Mouse (Mus musculus): ENCODE data around the gene Twf2.

The Twf2 gene

DNA sequence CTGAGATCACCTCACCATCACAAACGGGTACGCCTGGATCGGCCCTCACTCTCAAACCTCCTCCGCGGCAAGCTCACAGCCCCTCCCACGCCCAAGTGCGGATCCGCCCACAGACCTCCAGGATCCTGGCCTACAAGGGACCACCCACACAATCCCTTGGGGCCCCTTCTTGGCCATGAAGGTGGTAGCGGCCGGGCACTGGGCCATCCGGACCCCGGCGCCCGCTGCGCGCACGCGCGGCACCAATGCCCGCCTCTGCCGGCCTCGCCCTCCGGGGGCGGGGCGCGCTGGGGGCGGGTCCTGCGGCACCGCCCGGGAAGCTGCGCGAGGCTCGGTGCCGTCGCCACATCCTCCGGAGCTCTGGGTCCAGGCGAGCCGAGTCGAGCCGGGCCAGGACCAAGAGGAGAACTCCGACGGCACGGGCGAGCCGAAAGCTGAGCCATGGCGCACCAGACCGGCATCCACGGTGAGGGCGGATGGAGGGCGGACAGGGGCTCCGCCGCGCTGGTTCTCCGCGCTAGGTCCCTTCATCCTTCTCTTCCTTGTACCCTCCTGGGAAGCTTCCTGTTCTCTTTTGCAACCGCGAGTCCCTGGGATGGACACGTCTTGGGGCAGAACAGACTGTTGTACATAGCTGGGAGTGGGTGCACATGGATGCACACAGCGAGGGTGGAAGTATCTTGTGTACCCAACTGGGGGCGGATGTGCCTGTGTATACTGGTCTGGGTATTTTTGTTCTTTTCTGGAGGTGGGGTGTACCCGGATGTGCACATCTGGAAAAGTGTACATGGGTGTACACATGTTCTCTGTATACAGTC, at the start of gene Twf2:
Twf2 (plus strand) TSS at position 290 of the 818 bp plus-strand sequence.
- TF ChIP-seq GATA4 (IDR thresholded peaks at IDR 0.05; ENCODE audit: insufficient replicate concordance, low read length) = no peak; the same call in 1 of the 2 replicates

DNA sequence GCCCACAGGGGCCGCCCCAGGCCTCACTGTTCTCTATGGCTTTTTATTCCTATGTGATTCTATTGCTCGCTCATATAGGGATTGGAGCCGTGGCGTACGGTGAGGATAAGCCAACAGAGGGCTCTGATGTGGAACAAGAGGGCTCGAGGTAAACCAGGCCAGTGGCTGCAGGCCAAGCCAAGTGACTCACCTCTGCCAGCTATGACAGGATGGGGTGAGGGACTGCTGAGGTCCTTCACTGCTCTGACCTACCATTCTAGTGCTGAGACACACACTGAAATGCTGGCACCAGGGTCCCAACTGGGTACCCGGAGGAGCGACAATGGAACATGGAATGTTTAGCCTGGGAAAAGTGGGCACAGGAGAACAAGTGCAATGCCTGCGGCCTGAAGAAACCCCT, 48.8 kb upstream of the Twf2 start:
- TF ChIP-seq GATA4 (IDR thresholded peaks at IDR 0.05; ENCODE audit: insufficient replicate concordance, low read length) = no peak

DNA sequence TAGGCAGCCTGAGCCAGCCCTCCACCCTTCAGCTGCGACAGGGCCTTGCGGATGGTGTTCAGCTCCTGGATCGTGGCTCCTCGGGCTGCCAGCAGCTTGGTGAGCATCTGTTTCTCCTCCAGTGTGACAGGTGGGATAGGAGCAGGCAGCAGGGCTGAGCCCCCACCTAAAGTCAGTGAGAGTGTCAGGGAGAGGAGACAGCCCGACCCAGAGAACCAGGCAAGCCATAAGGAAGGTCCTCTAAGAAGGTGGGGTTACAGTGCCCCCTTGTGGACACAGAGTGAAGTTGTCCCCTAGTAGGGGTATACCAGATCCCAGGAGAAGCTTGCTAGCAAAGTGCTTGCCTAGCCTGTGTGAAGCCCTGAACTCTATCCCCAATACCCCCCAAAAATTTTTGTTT, 46.5 kb upstream of the Twf2 start:
- TF ChIP-seq GATA4 (IDR thresholded peaks at IDR 0.05; ENCODE audit: insufficient replicate concordance, low read length) = no peak

DNA sequence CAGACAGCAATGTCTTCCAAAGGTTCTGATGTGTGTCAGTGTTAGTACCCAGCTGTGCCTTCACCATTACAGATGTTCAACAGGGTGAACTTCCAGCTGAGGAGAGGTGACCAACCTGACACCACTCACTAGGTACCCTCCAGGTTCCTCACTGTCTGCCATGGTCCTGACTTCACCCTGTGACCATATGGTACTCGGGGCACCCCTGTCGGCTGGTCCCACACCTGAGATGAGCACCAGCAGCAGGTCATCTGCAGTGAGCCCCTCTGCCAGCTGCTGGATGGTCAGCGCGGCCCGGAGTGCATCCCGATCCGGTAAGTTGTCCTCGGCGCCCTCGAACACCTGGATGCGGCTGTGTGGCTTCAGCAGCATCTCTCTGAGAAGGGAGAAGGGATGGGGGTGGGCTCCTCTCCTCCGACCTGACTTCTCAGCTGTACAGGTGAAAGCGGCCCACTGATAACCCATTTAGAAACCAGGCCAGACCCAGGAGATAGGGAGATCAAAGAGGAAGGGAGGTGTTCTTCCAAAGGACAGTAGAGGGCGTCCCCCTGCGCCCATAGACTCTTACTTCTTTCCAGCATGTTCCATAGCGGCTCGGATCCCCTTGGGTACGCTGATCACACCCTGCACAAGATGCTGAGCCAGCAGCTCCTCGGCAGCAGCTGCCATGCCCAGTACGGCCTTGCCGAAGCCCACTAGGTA, 45.8 kb upstream of the Twf2 start:
- TF ChIP-seq GATA4 (IDR thresholded peaks at IDR 0.05; ENCODE audit: insufficient replicate concordance, low read length) = no peak

DNA sequence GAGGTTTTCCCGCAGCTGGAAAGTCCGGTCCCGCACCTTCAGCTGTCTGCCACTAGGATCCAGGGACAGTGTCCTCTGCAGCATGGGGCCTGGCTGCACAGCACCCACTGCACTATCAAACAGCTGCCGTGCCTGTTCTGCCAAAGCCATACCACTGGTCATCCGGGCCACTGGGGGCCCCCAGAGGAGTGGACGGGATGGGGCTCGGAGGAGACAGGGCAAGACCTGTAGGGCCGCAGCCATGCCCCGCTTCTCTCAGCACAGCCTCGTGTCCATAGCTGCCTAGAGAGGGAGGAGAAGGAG, 45.3 kb upstream of the Twf2 start:
- no peak for TF ChIP-seq GATA4 (IDR thresholded peaks at IDR 0.05; ENCODE audit: insufficient replicate concordance, low read length)

DNA sequence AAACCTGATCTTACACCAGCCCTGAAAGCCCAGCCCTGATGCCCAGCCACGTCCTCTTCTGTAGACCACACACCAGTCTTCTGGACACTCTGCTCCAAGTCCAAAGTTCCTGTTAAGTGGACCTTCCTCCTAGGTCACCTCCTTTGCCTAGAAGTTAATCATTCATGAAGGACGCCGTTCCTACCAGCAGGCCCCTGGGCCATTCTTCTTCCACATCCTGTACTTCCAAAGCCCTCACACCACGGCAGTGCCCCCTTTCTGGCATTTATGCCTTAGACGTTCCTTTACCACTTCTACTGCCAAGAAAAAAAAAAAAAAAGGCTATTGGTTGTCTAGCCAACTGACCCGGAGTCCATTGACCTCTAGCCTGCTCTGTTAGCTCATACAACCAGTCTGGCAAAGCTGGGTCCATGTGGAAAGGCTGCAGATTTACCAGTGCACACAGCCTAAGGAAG, 44.8 kb upstream of the Twf2 start, which contains the start of gene Glyctk:
Glyctk (minus strand) TSS at position 102 of the 455 bp plus-strand sequence.
- no peak for TF ChIP-seq GATA4 (IDR thresholded peaks at IDR 0.05; ENCODE audit: insufficient replicate concordance, low read length)

DNA sequence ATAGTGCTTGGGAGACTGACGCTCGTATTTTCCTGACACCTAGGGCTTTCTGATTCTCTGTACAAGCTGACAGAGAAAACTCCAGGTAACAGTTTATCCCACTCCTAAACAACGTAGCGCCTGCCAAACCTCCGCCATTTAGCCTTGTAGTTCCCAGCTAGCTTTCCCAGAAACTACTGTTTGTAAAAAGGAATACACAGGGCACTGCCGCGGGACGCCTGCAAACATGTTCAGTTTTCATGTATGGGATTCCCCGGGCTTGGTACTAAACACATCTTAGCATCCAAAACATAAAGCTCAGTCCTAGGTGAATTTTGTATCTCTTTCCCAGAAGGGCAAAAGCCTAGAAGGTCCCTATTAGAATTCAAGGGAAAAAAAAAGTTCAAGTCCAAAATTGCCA, 43.7 kb upstream of the Twf2 start:
- no peak for TF ChIP-seq GATA4 (IDR thresholded peaks at IDR 0.05; ENCODE audit: insufficient replicate concordance, low read length)

DNA sequence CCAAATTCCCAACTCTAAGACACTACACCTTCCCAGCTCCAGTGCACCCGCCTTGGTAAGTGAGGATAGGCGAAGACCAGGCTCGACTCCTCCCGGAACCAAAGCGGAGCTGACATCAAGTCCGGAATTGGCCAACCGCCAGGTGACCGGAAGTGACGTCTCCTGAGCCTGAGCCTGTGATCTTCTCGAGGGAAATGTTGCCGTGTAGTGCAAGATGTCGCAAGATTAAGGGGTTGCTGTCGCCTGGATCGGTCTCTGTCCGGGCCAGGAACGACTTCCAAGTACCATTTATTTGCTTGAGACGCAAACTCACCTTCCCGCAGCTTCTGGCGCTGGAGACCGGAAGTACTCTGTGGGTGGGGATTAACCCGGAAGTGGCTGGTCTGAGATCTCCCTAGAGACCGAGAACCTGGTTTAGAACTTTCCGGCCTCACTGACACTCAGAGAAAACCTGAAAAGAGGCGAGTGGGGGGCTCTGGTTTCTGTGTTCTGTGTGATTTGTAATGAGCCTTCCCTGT, 43.1 kb upstream of the Twf2 start:
- TF ChIP-seq GATA4 (IDR thresholded peaks at IDR 0.05; ENCODE audit: insufficient replicate concordance, low read length) = no peak

DNA sequence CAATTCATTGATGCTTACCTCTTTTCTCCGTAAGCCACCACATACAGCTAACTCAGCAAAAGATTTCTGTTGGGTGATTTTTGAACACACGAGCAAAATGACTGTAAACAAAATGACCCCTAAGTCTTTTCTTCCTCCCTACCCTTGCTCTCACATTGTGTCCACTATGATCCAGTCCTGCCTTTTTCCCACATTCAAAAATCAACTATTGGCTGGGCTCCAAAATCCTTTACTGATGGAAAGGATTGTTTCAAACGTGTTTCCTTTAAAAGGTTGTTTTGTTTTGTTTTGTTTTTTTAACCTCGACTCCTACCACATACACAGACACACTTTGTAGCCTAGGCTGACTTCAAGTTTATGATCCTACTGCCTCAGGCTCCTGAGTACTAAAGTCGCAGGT, 42.5 kb upstream of the Twf2 start:
- no peak for TF ChIP-seq GATA4 (IDR thresholded peaks at IDR 0.05; ENCODE audit: insufficient replicate concordance, low read length)

DNA sequence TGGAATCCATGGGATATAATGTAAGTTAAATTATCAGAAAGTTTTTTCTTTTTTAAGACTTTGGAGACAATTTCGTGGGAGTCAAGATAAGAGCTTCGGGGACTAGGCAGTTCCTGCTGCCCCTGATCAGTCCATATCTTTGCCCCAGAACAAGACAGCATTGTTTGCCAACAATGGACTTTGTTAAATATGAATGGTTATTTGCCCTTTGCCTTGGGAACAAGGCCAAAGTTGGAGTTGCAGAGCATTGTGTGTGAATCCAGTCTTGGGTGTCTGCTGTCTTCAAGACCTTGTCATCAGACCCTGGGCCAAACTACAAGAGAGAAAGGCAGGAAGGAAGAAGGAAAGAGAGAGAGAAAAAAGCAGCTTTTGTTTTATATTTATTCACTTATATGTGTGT, 36.2 kb upstream of the Twf2 start:
- no peak for TF ChIP-seq GATA4 (IDR thresholded peaks at IDR 0.05; ENCODE audit: insufficient replicate concordance, low read length)

DNA sequence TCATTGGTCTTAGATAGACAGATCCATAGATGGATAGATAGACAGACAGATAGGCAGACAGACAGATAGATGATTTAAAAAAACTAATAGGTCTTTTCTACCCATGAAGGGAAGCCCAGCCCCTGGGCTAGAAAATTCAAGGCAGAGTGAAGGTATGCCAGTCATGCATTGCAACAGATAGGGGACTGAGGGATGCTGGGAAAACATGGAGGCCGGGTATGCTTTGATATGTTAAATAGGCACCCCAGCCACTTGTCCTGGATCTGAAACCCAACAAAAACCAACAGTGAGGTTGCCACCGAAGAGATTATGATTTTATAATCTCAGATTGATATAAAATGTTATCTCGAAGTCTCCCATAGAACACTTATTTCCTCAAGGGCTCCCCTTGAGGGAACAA, 35.7 kb upstream of the Twf2 start:
- no peak for TF ChIP-seq GATA4 (IDR thresholded peaks at IDR 0.05; ENCODE audit: insufficient replicate concordance, low read length)

DNA sequence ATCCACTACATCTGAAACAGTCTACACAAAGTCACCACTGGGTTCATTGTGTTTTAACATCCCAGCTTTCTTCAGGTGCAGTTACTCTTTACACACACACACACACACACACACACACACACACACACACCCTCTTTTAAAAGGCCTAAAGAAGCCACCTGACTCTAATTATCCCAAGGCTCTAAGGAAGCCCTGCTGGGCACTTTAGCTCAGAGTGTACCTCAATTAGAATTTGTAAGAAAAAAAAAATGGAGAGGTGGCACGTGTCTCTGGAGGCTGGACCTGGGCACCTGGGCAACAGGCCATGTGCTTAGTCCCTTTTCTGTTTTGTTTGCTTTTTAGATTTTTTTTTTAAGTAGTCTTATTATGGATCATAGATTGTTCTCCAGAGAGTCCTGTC, 35.2 kb upstream of the Twf2 start:
- TF ChIP-seq GATA4 (IDR thresholded peaks at IDR 0.05; ENCODE audit: insufficient replicate concordance, low read length) = no peak

DNA sequence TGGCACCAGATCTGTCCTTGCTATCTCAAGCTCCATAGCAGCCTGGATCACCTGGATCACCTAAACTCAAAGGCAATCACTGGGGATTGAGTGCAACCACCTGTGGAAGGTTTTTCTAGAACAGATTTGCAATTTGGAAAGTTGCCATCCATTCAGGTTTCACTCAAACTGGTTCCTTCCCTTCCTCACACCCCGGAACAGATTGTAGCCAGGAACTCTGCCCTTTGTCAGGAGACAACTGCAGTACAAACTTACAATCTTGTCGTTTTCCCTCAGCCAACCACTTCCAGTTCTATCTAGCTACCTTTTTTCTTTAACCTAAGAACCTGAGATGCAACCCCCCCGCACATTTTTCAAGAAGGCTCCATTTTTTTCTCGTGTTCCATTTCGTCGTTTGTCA, 33.0 kb upstream of the Twf2 start:
- no peak for TF ChIP-seq GATA4 (IDR thresholded peaks at IDR 0.05; ENCODE audit: insufficient replicate concordance, low read length)

DNA sequence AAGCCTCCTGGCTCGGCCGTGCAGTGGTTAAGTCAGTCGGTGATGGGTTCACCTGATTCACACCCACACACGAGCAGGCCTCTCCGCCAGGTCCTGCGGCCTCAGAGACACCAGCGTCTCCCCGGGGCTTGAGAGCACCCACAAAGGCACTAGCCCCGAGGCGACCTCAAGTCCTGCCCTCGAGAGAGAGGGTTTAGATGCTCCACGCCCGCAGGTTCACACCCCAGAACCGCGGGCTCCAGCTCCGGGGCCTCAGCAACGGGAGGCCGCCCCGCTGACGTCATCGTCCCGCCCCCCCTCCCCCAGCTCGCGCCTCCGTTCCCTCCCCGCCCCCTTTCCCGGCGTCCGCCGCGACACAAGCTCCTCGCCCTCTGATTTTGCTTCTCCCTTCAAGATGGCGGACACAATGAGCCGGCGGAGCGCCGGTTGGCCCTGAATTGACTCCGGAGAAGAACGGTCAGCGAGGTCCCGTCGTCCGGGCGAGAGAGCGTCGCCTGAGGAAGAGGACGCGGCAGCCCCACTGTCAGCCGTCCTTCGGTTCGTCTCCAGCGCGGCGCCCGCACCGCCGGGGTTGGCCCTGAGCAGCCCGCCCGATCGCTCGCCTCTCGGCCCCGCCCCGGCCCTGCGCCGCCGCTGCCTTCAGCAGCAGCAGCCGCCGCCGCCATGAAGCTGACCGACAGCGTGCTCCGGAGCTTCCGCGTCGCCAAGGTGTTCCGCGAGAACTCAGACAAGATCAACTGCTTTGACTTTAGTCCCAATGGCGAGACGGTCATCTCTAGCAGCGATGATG, 32.2 kb upstream of the Twf2 start, which contains the start of gene Wdr82:
Wdr82 (plus strand) TSS at position 373 of the 790 bp plus-strand sequence.
- TF ChIP-seq GATA4 (IDR thresholded peaks at IDR 0.05; ENCODE audit: insufficient replicate concordance, low read length) = no peak; the same call in 1 of the 2 replicates
